Comparison of ENCODE assay signal across 18 mouse cellular contexts in genomic region chr2:52516534-52516933, GRCm38 (mm10).
DNase-seq lines count a peak whose midpoint lies in the region; ATAC-seq lines count a peak whose summit lies in the region.
"Had no signal": no experiment of that assay in that cellular context is flagged by ENCODE, and none has a peak within 500 bp of the region (broad histone marks: within the 10 kb centered on the region; RNA-seq: fewer than 3 reads in every experiment).

No protein-coding gene starts in this region.

- 37% methylated on average over 3 of the region's 3 CpGs for WGBS in kidney, embryonic 14.5 days
- WGBS in kidney, embryonic 16.5 days, result 43% methylated on average over 3 of the region's 3 CpGs

- H3K9ac ChIP-seq in kidney, embryonic 14.5 days (ENCODE audit: low read depth, low read length), result no peak overlapping the region
- no peak overlapping the region for H3K9ac ChIP-seq in kidney, embryonic 16.5 days (replicated peaks; ENCODE audit: low read length)
- H3K9ac ChIP-seq: embryonic facial prominence, embryonic 13.5 days; forebrain, embryonic 13.5 days; forebrain, embryonic 15.5 days; forebrain, postnatal 0 days had no signal

- no peak overlapping the region for H3K4me3 ChIP-seq in kidney, embryonic 14.5 days (ENCODE audit: low read length)
- H3K4me3 ChIP-seq in kidney, embryonic 16.5 days (ENCODE audit: low read length), result no peak overlapping the region
- H3K4me3 ChIP-seq: embryonic facial prominence, embryonic 13.5 days; forebrain, embryonic 13.5 days; forebrain, embryonic 15.5 days had no signal

- H3K9me3 ChIP-seq in kidney, embryonic 14.5 days (ENCODE audit: control insufficient read depth, low read length), result no peaks in the 10 kb centered on the region
- no peaks in the 10 kb centered on the region for H3K9me3 ChIP-seq in kidney, embryonic 16.5 days (ENCODE audit: low read length)
- H3K9me3 ChIP-seq: embryonic facial prominence, embryonic 13.5 days; forebrain, embryonic 13.5 days; forebrain, embryonic 15.5 days had no signal

- no peaks in the 10 kb centered on the region for H3K36me3 ChIP-seq in kidney, embryonic 14.5 days (ENCODE audit: control insufficient read depth, insufficient read depth, low read length)
- no peaks in the 10 kb centered on the region for H3K36me3 ChIP-seq in kidney, embryonic 16.5 days (ENCODE audit: insufficient read depth, low read length)
- H3K36me3 ChIP-seq: embryonic facial prominence, embryonic 13.5 days; forebrain, embryonic 15.5 days had no signal

- H3K27ac ChIP-seq in kidney, embryonic 14.5 days (ENCODE audit: low read depth, low read length), result no peak overlapping the region
- H3K27ac ChIP-seq in kidney, embryonic 16.5 days (ENCODE audit: low read length), result no peak overlapping the region
- H3K27ac ChIP-seq: embryonic facial prominence, embryonic 13.5 days; forebrain, embryonic 13.5 days; forebrain, embryonic 15.5 days had no signal

- DNase-seq in kidney, postnatal 36 days, result no peak
- DNase-seq in kidney, postnatal 10 days, result no peak
- peak; percentile 72 for DNase-seq in brain, adult 2 months (ENCODE audit: low read depth, low spot score)
- DNase-seq in mesoderm, embryonic 11.5 days (ENCODE audit: low read depth, low spot score), result peak; percentile 18
- DNase-seq in heart, adult 8-10 months (ENCODE audit: low spot score), result no peak
- DNase-seq: adrenal gland, adult 2 months; adrenal gland, postnatal 10 days; adrenal gland, postnatal 25 days; cerebellum, adult 11-12 months; cerebellum, adult 2 months; cerebellum, adult 9-10 months; cerebellum, postnatal 10 days; forebrain, postnatal 0 days had no signal

- 0 out of 2 replicates have a peak, but pooled peaks cover 4% of the 10 kb centered on the region for H3K4me1 ChIP-seq in kidney, embryonic 14.5 days (ENCODE audit: control insufficient read depth, insufficient read depth, low read length)
- peaks cover 8% of the 10 kb centered on the region; the same call in 1 of the 2 replicates for H3K4me1 ChIP-seq in kidney, embryonic 16.5 days (ENCODE audit: insufficient read depth, low read length)

- ATAC-seq in kidney, embryonic 14.5 days (ENCODE audit: low FRiP score, low TSS enrichment), result peak; percentile 47
- ATAC-seq in kidney, embryonic 16.5 days (ENCODE audit: low FRiP score, low TSS enrichment), result 0 out of 2 replicates have a peak, but pooled peaks have one; percentile 49
- ATAC-seq: forebrain, embryonic 13.5 days; forebrain, embryonic 15.5 days; forebrain, postnatal 0 days had no signal

- no peak overlapping the region for H3K4me2 ChIP-seq in kidney, embryonic 14.5 days (replicated peaks; ENCODE audit: low read depth, low read length)
- H3K4me2 ChIP-seq in kidney, embryonic 16.5 days (replicated peaks; ENCODE audit: low read depth, low read length), result no peak overlapping the region
- H3K4me2 ChIP-seq: embryonic facial prominence, embryonic 13.5 days; forebrain, embryonic 13.5 days; forebrain, embryonic 15.5 days had no signal

- no peaks in the 10 kb centered on the region for H3K27me3 ChIP-seq in kidney, embryonic 14.5 days (ENCODE audit: control insufficient read depth, insufficient read depth, low read length)
- no peaks in the 10 kb centered on the region for H3K27me3 ChIP-seq in kidney, embryonic 16.5 days (ENCODE audit: insufficient read depth, low read length)
- H3K27me3 ChIP-seq: embryonic facial prominence, embryonic 13.5 days; forebrain, embryonic 13.5 days; forebrain, embryonic 15.5 days had no signal

Comparison
In these comparisons a context has a peak if more than half of its experiments do, and no peak if none do; other contexts are left out.
1. DNase-seq: peak in brain, adult 2 months (single experiment) and mesoderm, embryonic 11.5 days (single experiment); none in kidney, postnatal 36 days (0 of 2), kidney, postnatal 10 days (single experiment) and heart, adult 8-10 months (single experiment).